Mouse (Mus musculus) hindbrain, postnatal 0 days (tissue): Measurements from ENCODE around the gene Cacna2d3. TPM values are rescaled to one million over a fixed set of nuclear protein-coding genes. Genes with fewer than 3 reads are reported as not detected.

Source experiments
- ATAC-seq: fragments of 200-750 bp; cut with Nextera tagmentation; 2 replicates; pipeline ENCODE4 v1.8.0; 2017; ENCODE audit warnings: mild to moderate bottlenecking, moderate TSS enrichment, moderate library complexity
- DNase-seq: peaks from one replicate; pipeline ENCODE4 v3.0.0-alpha.2; 2015; ENCODE audit warnings: low spot score
- H3K27ac ChIP-seq: fragments of 300-500 bp; sonication (generic); 2 replicates; pipeline ENCODE4 v1.5.1; 2014; ENCODE audit warnings: mild to moderate bottlenecking
- H3K27me3 ChIP-seq: fragments of 300-500 bp; sonication (generic); 2 replicates; pipeline ENCODE4 v1.6.1; 2014; ENCODE audit warnings: low read length, mixed read lengths; ENCODE audit not compliant: insufficient read depth
- H3K36me3 ChIP-seq: fragments of 300-500 bp; sonication (generic); 2 replicates; pipeline ENCODE4 v1.6.1; 2014; ENCODE audit warnings: low read length, mixed read lengths; ENCODE audit not compliant: insufficient read depth
- H3K4me1 ChIP-seq: fragments of 300-500 bp; sonication (generic); 2 replicates; pipeline ENCODE4 v1.6.1; 2014; ENCODE audit warnings: antibody characterized with exemption, low read length, mixed read lengths; ENCODE audit not compliant: insufficient read depth
- H3K4me2 ChIP-seq: fragments of 300-500 bp; sonication (generic); 2 replicates; pipeline ENCODE4 v1.6.1; 2014; ENCODE audit warnings: low read depth, mild to moderate bottlenecking, low read length, moderate library complexity, mixed read lengths
- H3K4me3 ChIP-seq: fragments of 300-500 bp; sonication (generic); 2 replicates; pipeline ENCODE4 v1.5.1; 2014; ENCODE audit warnings: low read length
- H3K9ac ChIP-seq: fragments of 300-500 bp; sonication (generic); replicated peaks from 2 replicates; pipeline ENCODE4 v1.6.1; 2014; ENCODE audit warnings: mild to moderate bottlenecking, low read length, moderate library complexity, mixed read lengths
- H3K9me3 ChIP-seq: fragments of 300-500 bp; sonication (generic); 2 replicates; pipeline ENCODE4 v1.6.1; 2016; ENCODE audit warnings: low read length, mixed read lengths
- CTCF ChIP-seq: IDR thresholded peaks from 2 replicates; pipeline ENCODE4 v1.5.1; 2016; ENCODE audit warnings: antibody characterized with exemption, control low read depth, low read depth
- WGBS: fragments of 180-500 bp; shearing (Covaris S2); extraction: QIAGEN DNeasy Blood & Tissue Kit; methylation state at CpG from one replicate; pipeline ENCODE4 v1.1.7; 2014; 5-methylcytosine and 5-hydroxymethylcytosine counted together
- polyA plus RNA-seq: library from polyadenylated mRNA; unstranded; fragments of >200 nt; fragmentation: Nextera tagmentation; extraction: Ambion mirVana; gene quantifications from 2 replicates; pipeline ENCODE4 v1.2.1, GENCODE M21; 2015
- total RNA-seq: library from RNA; depleted of rRNA; stranded (reverse); fragments of >200 nt; gene quantifications from 2 replicates; pipeline ENCODE4 v1.2.3, GENCODE M21; 2014

Cacna2d3 gene
- total and polyA plus RNA-seq, 2 experiments from 2014 or later, result 37.6 to 39.0 TPM

- TF ChIP-seq CTCF, result no peak
- Histone ChIP-seq H3K9me3 (no peaks in the 10 kb centered on the region), H3K4me1 (no peaks in the 10 kb centered on the region), H3K27me3 (no peaks in the 10 kb centered on the region), H3K4me3 (no peak overlapping the region), H3K9ac (no peak overlapping the region), H3K27ac (no peak overlapping the region), H3K4me2 (no peak overlapping the region), H3K36me3 (no peaks in the 10 kb centered on the region)
- 70% methylated on average over 8 of the region's 8 CpGs for WGBS
- DNase-seq, result peak; percentile 12
- ATAC-seq, result no peak
Measured at GRCm38 (mm10) chr14:29403849-29404808, 317.5 kb downstream of the Cacna2d3 start.

- ATAC-seq, result no peak
- H3K4me1 ChIP-seq, result no peaks in the 10 kb centered on the region
- 48% methylated on average over 8 of the region's 8 CpGs for WGBS
Measured at GRCm38 (mm10) chr14:29402471-29402870, 319.2 kb downstream of the Cacna2d3 start.

GRCm38 (mm10) chr14:29393786-29394185, 327.9 kb downstream of the Cacna2d3 start:
- DNase-seq, result no peak
- WGBS, result 70% methylated on average over 8 of the region's 8 CpGs
- no peaks in the 10 kb centered on the region; the same call in 1 of the 2 replicates for H3K4me1 ChIP-seq
- H3K27me3 ChIP-seq, result no peaks in the 10 kb centered on the region
- no peaks in the 10 kb centered on the region for H3K9me3 ChIP-seq
- H3K36me3 ChIP-seq, result no peaks in the 10 kb centered on the region
- no peak for TF ChIP-seq CTCF
- H3K4me3 ChIP-seq, result no peak overlapping the region
- no peak overlapping the region for H3K27ac ChIP-seq
- no peak for ATAC-seq
- no peak overlapping the region for H3K9ac ChIP-seq
- H3K4me2 ChIP-seq, result no peak overlapping the region

More at GRCm38 (mm10) chr14:29402471-29402870, 319.2 kb downstream of the Cacna2d3 start:
- Histone ChIP-seq H3K9ac (no peak overlapping the region), H3K27ac (no peak overlapping the region), H3K9me3 (no peaks in the 10 kb centered on the region), H3K36me3 (no peaks in the 10 kb centered on the region), H3K27me3 (no peaks in the 10 kb centered on the region), H3K4me2 (no peak overlapping the region), H3K4me3 (no peak overlapping the region)
- TF ChIP-seq CTCF, result no peak
- peak; percentile 8 for DNase-seq

- Histone ChIP-seq H3K4me2 (no peak overlapping the region), H3K4me1 (no peaks in the 10 kb centered on the region; the same call in 1 of the 2 replicates), H3K27me3 (no peaks in the 10 kb centered on the region), H3K9ac (no peak overlapping the region), H3K36me3 (no peaks in the 10 kb centered on the region), H3K27ac (no peak overlapping the region), H3K9me3 (no peaks in the 10 kb centered on the region), H3K4me3 (no peak overlapping the region)
- ATAC-seq, result no peak
- DNase-seq, result no peak
- TF ChIP-seq CTCF, result no peak
- WGBS, result 98% methylated on average over 3 of the region's 3 CpGs
Measured at GRCm38 (mm10) chr14:29392851-29393250, 328.8 kb downstream of the Cacna2d3 start.

- Histone ChIP-seq H3K4me3 (no peak overlapping the region), H3K9me3 (no peaks in the 10 kb centered on the region), H3K4me1 (no peaks in the 10 kb centered on the region; the same call in 1 of the 2 replicates), H3K27ac (no peak overlapping the region), H3K4me2 (no peak overlapping the region), H3K27me3 (no peaks in the 10 kb centered on the region), H3K9ac (no peak overlapping the region), H3K36me3 (no peaks in the 10 kb centered on the region)
- 73% methylated on average over 2 of the region's 2 CpGs for WGBS
- ATAC-seq (no peak), DNase-seq (no peak)
- no peak for TF ChIP-seq CTCF
Measured at GRCm38 (mm10) chr14:29391489-29391888, 330.2 kb downstream of the Cacna2d3 start.

DNA sequence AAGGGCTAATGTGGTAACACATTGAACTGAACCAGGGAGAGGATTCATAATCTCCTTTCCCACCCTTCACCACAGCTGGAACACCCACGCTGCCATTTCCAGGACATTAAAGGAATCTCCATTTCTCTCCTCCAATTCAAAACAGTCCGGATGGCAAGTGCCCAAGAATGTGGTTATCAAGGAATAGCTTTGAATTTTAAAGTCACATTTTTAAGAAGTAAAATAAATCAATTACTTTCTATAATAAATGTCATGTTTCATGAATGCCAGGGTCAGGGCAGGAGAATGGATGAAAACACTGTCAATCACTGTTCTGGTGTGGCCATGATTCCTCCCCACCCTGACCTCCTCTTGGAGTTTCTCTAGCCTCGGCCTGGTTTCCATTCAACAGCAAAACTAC, 333.9 kb downstream of the Cacna2d3 start:
- no peaks in the 10 kb centered on the region for H3K4me1 ChIP-seq
- WGBS, result 87% methylated on average over 3 of the region's 3 CpGs
- no peak for ATAC-seq

GRCm38 (mm10) chr14:29385500-29385899, 336.2 kb downstream of the Cacna2d3 start:
- no peak for TF ChIP-seq CTCF
- Histone ChIP-seq H3K36me3 (no peaks in the 10 kb centered on the region), H3K4me2 (no peak overlapping the region), H3K27ac (no peak overlapping the region), H3K9ac (no peak overlapping the region), H3K27me3 (no peaks in the 10 kb centered on the region), H3K4me3 (no peak overlapping the region), H3K4me1 (no peaks in the 10 kb centered on the region), H3K9me3 (no peaks in the 10 kb centered on the region)
- ATAC-seq (no peak), DNase-seq (no peak)

More for the DNA sequence above, 333.9 kb downstream of the Cacna2d3 start:
- no peak overlapping the region for H3K9ac ChIP-seq
- H3K9me3 ChIP-seq, result no peaks in the 10 kb centered on the region
- DNase-seq, result no peak
- H3K36me3 ChIP-seq, result no peaks in the 10 kb centered on the region
- TF ChIP-seq CTCF, result no peak
- no peak overlapping the region for H3K27ac ChIP-seq
- no peaks in the 10 kb centered on the region for H3K27me3 ChIP-seq
- no peak overlapping the region for H3K4me2 ChIP-seq
- H3K4me3 ChIP-seq, result no peak overlapping the region
